Mouse (Mus musculus) right cerebral cortex, postnatal 4 days (tissue): ENCODE measurements at regions not wholly inside any gene's neighbourhood (a gene's known extent, or its start where the extent isn't known, plus 50 kb on each side); places are given as distances from the start of the nearest gene placed in this dataset.

ENCODE experiments used
- DNase-seq: peaks from one replicate; pipeline ENCODE4 v3.0.0-alpha.2; 2022

GRCm38 (mm10) chr12:12147088-12147687, 114.8 kb upstream of the Fam49a start:
- DNase-seq: no peak

- DNase-seq: no peak
Observed at GRCm38 (mm10) chr12:12147847-12148246, 114.1 kb upstream of the Fam49a start.

- no peak for DNase-seq
Observed at GRCm38 (mm10) chr12:12148659-12149399, 113.1 kb upstream of the Fam49a start.

- DNase-seq: no peak
Observed at GRCm38 (mm10) chr12:12164411-12164810, 97.5 kb upstream of the Fam49a start.

GRCm38 (mm10) chr12:12170581-12170980, 91.4 kb upstream of the Fam49a start:
- no peak for DNase-seq

GRCm38 (mm10) chr12:12172087-12172823, 89.7 kb upstream of the Fam49a start:
- no peak for DNase-seq

- DNase-seq: peak; percentile 68
Observed at GRCm38 (mm10) chr12:12176331-12177263, 85.3 kb upstream of the Fam49a start.

GRCm38 (mm10) chr12:12177264-12178043, 84.5 kb upstream of the Fam49a start:
- no peak for DNase-seq

GRCm38 (mm10) chr12:12178391-12178790, 83.5 kb upstream of the Fam49a start:
- no peak for DNase-seq

GRCm38 (mm10) chr12:12179292-12179865, 82.6 kb upstream of the Fam49a start:
- DNase-seq: no peak

- no peak for DNase-seq
Observed at GRCm38 (mm10) chr12:12180986-12181385, 81.0 kb upstream of the Fam49a start.

GRCm38 (mm10) chr12:12181686-12182085, 80.3 kb upstream of the Fam49a start:
- no peak for DNase-seq

GRCm38 (mm10) chr12:12186353-12186752, 75.6 kb upstream of the Fam49a start:
- DNase-seq: no peak

GRCm38 (mm10) chr12:12195066-12195465, 66.9 kb upstream of the Fam49a start:
- DNase-seq: no peak

GRCm38 (mm10) chr12:12196627-12197026, 65.3 kb upstream of the Fam49a start:
- no peak for DNase-seq

- no peak for DNase-seq
Observed at GRCm38 (mm10) chr12:12208216-12208615, 53.7 kb upstream of the Fam49a start.
